Mouse (Mus musculus) stomach, embryonic 16.5 days (tissue): ENCODE measurements around the gene Hsh2d. TPM values are rescaled to one million over a fixed set of nuclear protein-coding genes. Genes with fewer than 3 reads are reported as not detected.

Source experiments
- ATAC-seq: fragments of 200-750 bp; cut with Nextera tagmentation; 2 replicates; pipeline ENCODE4 v1.8.0; 2017; ENCODE audit warnings: moderate number of reproducible peaks, moderate TSS enrichment; ENCODE audit not compliant: insufficient read depth, low FRiP score
- H3K27ac ChIP-seq: fragments of 300-500 bp; sonication (generic); 2 replicates; pipeline ENCODE4 v1.5.1; 2014; ENCODE audit warnings: low read length
- H3K27me3 ChIP-seq: fragments of 300-500 bp; sonication (generic); 2 replicates; pipeline ENCODE4 v1.6.1; 2014; ENCODE audit warnings: low read length, control low read depth, mixed read lengths; ENCODE audit not compliant: control insufficient read depth, insufficient read depth
- H3K36me3 ChIP-seq: fragments of 300-500 bp; sonication (generic); 2 replicates; pipeline ENCODE4 v1.6.1; 2014; ENCODE audit warnings: low read length; ENCODE audit not compliant: control insufficient read depth, insufficient read depth
- H3K4me1 ChIP-seq: fragments of 300-500 bp; sonication (generic); 2 replicates; pipeline ENCODE4 v1.6.1; 2014; ENCODE audit warnings: low read length, control low read depth, mixed read lengths; ENCODE audit not compliant: control insufficient read depth, insufficient read depth
- H3K4me2 ChIP-seq: fragments of 300-500 bp; sonication (generic); 2 replicates; pipeline ENCODE4 v1.6.1; 2014; ENCODE audit warnings: low read depth, low read length, mixed read lengths
- H3K4me3 ChIP-seq: fragments of 300-500 bp; sonication (generic); replicated peaks from 2 replicates; pipeline ENCODE4 v1.5.1; 2014; ENCODE audit warnings: mild to moderate bottlenecking, low read length
- H3K9ac ChIP-seq: fragments of 300-500 bp; sonication (generic); 2 replicates; pipeline ENCODE4 v1.6.1; 2014; ENCODE audit warnings: low read length
- H3K9me3 ChIP-seq: fragments of 300-500 bp; sonication (generic); replicated peaks from 2 replicates; pipeline ENCODE4 v1.6.1; 2016; ENCODE audit warnings: low read length, control low read depth; ENCODE audit not compliant: control insufficient read depth
- WGBS: fragments of 180-500 bp; shearing (Covaris S2); extraction: QIAGEN DNeasy Blood & Tissue Kit; methylation state at CpG from one replicate; pipeline ENCODE4 v1.1.7; 2014; 5-methylcytosine and 5-hydroxymethylcytosine counted together
- polyA plus RNA-seq: library from polyadenylated mRNA; unstranded; fragments of >200 nt; fragmentation: Nextera tagmentation; extraction: Ambion mirVana; gene quantifications from 2 replicates; pipeline ENCODE4 v1.2.1, GENCODE M21; 2015

Hsh2d gene
- polyA plus RNA-seq, 1 experiment from 2014 or later, result 1.4 TPM

- no peaks in the 10 kb centered on the region for H3K4me1 ChIP-seq
- H3K4me3 ChIP-seq, result no peak overlapping the region
- H3K36me3 ChIP-seq, result no peaks in the 10 kb centered on the region
- 61% methylated on average over 2 of the region's 2 CpGs for WGBS
- H3K9ac ChIP-seq, result no peak overlapping the region
- H3K27me3 ChIP-seq, result no peaks in the 10 kb centered on the region; the same call in 1 of the 2 replicates
- H3K4me2 ChIP-seq, result no peak overlapping the region
- ATAC-seq, result no peak
- H3K27ac ChIP-seq, result no peak overlapping the region
- no peaks in the 10 kb centered on the region for H3K9me3 ChIP-seq
Measured at GRCm38 (mm10) chr8:72210710-72211109, 21.3 kb downstream of the Hsh2d start.

DNA sequence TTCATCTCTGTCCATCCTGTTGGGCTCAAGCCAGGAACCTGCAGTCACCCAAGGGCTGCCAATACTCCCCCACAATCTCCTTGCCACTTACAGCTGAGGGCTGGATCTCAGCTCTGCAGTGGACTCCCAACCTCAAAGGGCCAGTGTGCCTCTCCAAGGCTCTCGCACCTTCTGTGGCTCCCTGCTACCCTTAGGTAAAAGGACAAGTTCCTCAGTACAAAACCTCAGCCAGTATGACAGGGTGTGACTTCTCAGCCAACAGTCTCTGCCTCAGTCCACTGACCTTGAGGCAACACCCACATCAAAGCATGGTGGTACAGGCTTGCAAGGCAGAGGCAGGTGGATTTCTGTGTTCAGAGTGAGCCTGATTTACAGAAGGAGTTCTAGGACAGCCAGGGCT lies 22.4 kb downstream of the Hsh2d start:
- no peak overlapping the region for H3K4me3 ChIP-seq
- H3K9me3 ChIP-seq, result no peaks in the 10 kb centered on the region
- WGBS, result 90% methylated on average over 1 of the region's 1 CpGs
- no peak overlapping the region for H3K9ac ChIP-seq
- H3K27ac ChIP-seq, result no peak overlapping the region
- H3K4me2 ChIP-seq, result no peak overlapping the region
- ATAC-seq, result no peak
- no peaks in the 10 kb centered on the region for H3K4me1 ChIP-seq
- no peaks in the 10 kb centered on the region; the same call in 1 of the 2 replicates for H3K27me3 ChIP-seq
- no peaks in the 10 kb centered on the region for H3K36me3 ChIP-seq

DNA sequence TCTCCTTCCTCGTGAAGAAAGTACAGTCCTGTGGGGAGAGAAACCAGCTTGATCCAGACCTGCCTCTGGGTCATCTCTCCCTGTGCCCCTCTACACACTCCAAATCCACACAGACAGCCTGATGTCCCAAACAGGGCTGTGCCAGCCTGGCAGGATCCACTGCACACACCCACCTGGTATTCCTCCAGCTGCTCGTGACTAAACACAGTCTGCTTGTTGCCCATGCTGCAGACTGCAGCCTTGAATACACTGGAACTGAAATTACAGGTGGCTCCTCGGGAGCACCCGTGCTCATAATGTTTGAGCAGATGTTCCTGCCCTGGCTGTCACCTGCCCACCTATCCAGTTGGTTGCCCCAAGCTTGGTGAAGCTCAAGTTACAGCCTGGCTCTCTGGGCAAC lies 23.3 kb downstream of the Hsh2d start, which contains the start of gene Cib3:
Gene Cib3, minus strand, starts transcription at position 87 of the 400 bp plus-strand sequence.
- Histone ChIP-seq H3K4me1 (no peaks in the 10 kb centered on the region), H3K4me2 (no peak within 1 kb of the TSS), H3K27ac (no peak within 1 kb of the TSS), H3K9me3 (no peaks in the 10 kb centered on the region), H3K27me3 (no peaks in the 10 kb centered on the region; the same call in 1 of the 2 replicates), H3K36me3 (no peaks in the 10 kb centered on the region), H3K9ac (no peak within 1 kb of the TSS), H3K4me3 (no peak within 1 kb of the TSS)
- 48% methylated on average over 4 of the region's 4 CpGs for WGBS
- ATAC-seq, result no peak

DNA sequence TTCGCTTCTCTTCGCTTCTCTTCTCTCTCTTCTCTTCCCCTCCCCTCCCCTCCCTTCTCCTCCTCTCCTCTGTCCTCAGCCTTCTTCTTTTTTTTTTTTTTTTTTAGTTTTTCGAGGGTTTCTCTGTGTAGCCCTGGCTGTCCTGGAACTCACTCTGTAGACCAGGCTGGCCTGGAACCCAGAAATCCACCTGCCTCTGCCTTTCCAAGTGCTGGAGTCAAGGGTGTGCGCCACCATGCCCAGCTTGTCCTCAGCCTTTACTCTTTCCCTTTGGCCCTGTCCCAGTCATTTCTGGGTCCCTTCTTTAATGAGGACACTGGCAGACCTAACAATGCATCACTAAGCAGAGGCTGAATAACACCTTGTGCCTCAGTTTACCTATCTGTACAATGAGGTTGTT lies 24.1 kb downstream of the Hsh2d start, which contains the start of gene Gm11034:
Gene Gm11034, minus strand, starts transcription at position 101 of the 400 bp plus-strand sequence.
- H3K27ac ChIP-seq, result no peak within 1 kb of the TSS
- H3K4me1 ChIP-seq, result no peaks in the 10 kb centered on the region
- H3K36me3 ChIP-seq, result no peaks in the 10 kb centered on the region
- H3K4me3 ChIP-seq, result no peak within 1 kb of the TSS
- H3K27me3 ChIP-seq, result no peaks in the 10 kb centered on the region; the same call in 1 of the 2 replicates
- ATAC-seq, result no peak
- no peaks in the 10 kb centered on the region for H3K9me3 ChIP-seq
- no peak within 1 kb of the TSS for H3K4me2 ChIP-seq
- WGBS, result 69% methylated on average over 4 of the region's 4 CpGs
- no peak within 1 kb of the TSS for H3K9ac ChIP-seq

- Histone ChIP-seq H3K4me3 (no peak overlapping the region), H3K4me1 (peaks cover under 1% of the 10 kb centered on the region; the same call in 1 of the 2 replicates), H3K9me3 (no peaks in the 10 kb centered on the region), H3K9ac (no peak overlapping the region), H3K36me3 (no peaks in the 10 kb centered on the region), H3K4me2 (no peak overlapping the region), H3K27me3 (no peaks in the 10 kb centered on the region; the same call in 1 of the 2 replicates), H3K27ac (no peak overlapping the region)
- 31% methylated on average over 2 of the region's 2 CpGs for WGBS
- no peak for ATAC-seq
Measured at GRCm38 (mm10) chr8:72215060-72215459, 25.6 kb downstream of the Hsh2d start.

- no peak overlapping the region for H3K9ac ChIP-seq
- H3K27me3 ChIP-seq, result no peaks in the 10 kb centered on the region; the same call in 1 of the 2 replicates
- H3K4me2 ChIP-seq, result no peak overlapping the region
- H3K4me1 ChIP-seq, result peaks cover 8% of the 10 kb centered on the region
- H3K4me3 ChIP-seq, result no peak overlapping the region
- ATAC-seq, result no peak
- WGBS, result 33% methylated on average over 1 of the region's 1 CpGs
- no peaks in the 10 kb centered on the region for H3K36me3 ChIP-seq
- H3K27ac ChIP-seq, result no peak overlapping the region
- H3K9me3 ChIP-seq, result no peaks in the 10 kb centered on the region
Measured at GRCm38 (mm10) chr8:72215871-72216270, 26.4 kb downstream of the Hsh2d start.

DNA sequence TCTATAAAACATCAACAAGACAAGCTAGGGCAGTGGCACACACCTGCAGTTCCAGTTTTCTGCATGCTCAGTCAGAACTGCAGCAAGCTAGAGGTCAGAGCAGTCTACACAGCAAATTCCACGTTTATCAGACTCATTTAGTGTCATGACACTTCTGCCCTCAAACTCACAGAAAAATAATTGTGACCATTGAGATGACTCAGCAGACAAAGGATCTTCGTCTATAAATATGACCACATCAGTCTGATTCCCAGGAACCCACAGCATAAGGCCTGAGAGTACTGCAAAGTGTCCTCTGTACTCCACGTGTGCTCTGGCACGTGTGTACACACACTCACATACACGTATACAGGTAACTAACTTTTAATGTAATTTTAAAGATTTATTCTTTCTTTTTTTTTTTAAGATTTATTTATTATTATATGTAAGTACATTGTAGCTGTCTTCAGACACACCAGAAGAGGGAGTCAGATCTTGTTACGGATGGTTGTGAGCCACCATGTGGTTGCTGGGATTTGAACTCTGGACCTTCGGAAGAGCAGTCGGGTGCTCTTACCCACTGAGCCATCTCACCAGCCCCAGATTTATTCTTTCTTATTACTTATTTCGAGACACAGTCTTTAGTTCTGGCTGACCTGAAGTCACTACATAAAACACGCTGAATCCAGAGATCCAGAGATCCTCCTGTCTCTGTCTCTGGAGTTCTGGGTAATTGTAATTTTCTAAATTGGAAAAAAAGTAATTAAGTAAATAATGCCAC lies 29.5 kb downstream of the Hsh2d start:
- H3K27me3 ChIP-seq, result no peaks in the 10 kb centered on the region; the same call in 1 of the 2 replicates
- no peaks in the 10 kb centered on the region for H3K9me3 ChIP-seq
- 0 out of 2 replicates have a peak overlapping the region, but pooled peaks have one; percentile 12 for H3K27ac ChIP-seq
- no peak for ATAC-seq
- WGBS, result 72% methylated on average over 9 of the region's 10 CpGs
- H3K4me1 ChIP-seq, result peaks cover 11% of the 10 kb centered on the region
- H3K36me3 ChIP-seq, result peaks cover 11% of the 10 kb centered on the region
- H3K9ac ChIP-seq, result no peak overlapping the region
- H3K4me2 ChIP-seq, result peak overlapping the region; percentile 42
- peak overlapping the region; percentile 67 for H3K4me3 ChIP-seq

- Histone ChIP-seq H3K9ac (peak within 1 kb of the TSS; percentile 84), H3K4me1 (peaks cover 11% of the 10 kb centered on the region), H3K27me3 (no peaks in the 10 kb centered on the region; the same call in 1 of the 2 replicates), H3K36me3 (peaks cover 11% of the 10 kb centered on the region), H3K9me3 (no peaks in the 10 kb centered on the region), H3K27ac (peak within 1 kb of the TSS; percentile 70; the same call in 1 of the 2 replicates), H3K4me2 (peak within 1 kb of the TSS; percentile 81), H3K4me3 (peak within 1 kb of the TSS; percentile 67)
- peak; percentile 97 for ATAC-seq
- WGBS, result 9% methylated on average over 39 of the region's 39 CpGs
Measured at GRCm38 (mm10) chr8:72219541-72220363, 30.3 kb downstream of the Hsh2d start, which contains the start of gene Fam32a. Fam32a (plus strand) TSS chr8:72219730.
